ENCODE assay signal across 8 mouse cellular contexts in genomic region chr13:55516955-55517354, GRCm38 (mm10). TPM values are rescaled to one million over a fixed set of nuclear protein-coding genes. Genes with fewer than 3 reads are reported as not detected.
DNase-seq lines count a peak whose midpoint lies in the region; ATAC-seq and TF ChIP-seq lines count a peak whose summit lies in the region.
"Had no signal": no experiment of that assay in that cellular context is flagged by ENCODE, and none has a peak within 500 bp of the region (broad histone marks: within the 10 kb centered on the region; RNA-seq: fewer than 3 reads in every experiment).

No protein-coding gene starts in this region.

- no peak for ATAC-seq in Patski
- ATAC-seq in megakaryocyte-erythroid progenitor cell, adult 5-6 weeks (replicated peaks; ENCODE audit: low FRiP score, low TSS enrichment, poor library complexity, severe bottlenecking) = peak; percentile 51; the same call in 1 of the 2 replicates

- peaks cover 11% of the 10 kb centered on the region for H3K27me3 ChIP-seq in CH12.LX (replicated peaks)
- peaks cover 6% of the 10 kb centered on the region for H3K27me3 ChIP-seq in Patski

- no peak overlapping the region for H3K4me2 ChIP-seq in CH12.LX (ENCODE audit: insufficient read depth, low read depth, poor library complexity, severe bottlenecking)

- TF ChIP-seq CTCF in CH12.LX (conservative IDR thresholded peaks at IDR 0.05 in 1 of 2, IDR thresholded peaks at IDR 0.05 in 1 of 2; ENCODE audit: low read depth in 2 of 2, low read length in 2 of 2) (peak; percentile 78 to 92), Patski (IDR thresholded peaks at IDR 0.05) (no peak)

- H3K79me2 ChIP-seq in CH12.LX (replicated peaks; ENCODE audit: control insufficient read depth, extremely low read depth, insufficient read depth, poor library complexity, severe bottlenecking) = no peaks in the 10 kb centered on the region

- peaks cover 0 to 2% of the 10 kb centered on the region in 2 experiments for H3K36me3 ChIP-seq in CH12.LX (replicated peaks in 1 of 2; ENCODE audit: control insufficient read depth in 1 of 2, insufficient read depth in 1 of 2, low read length in 1 of 2)

- H3K9me3 ChIP-seq in CH12.LX (replicated peaks; ENCODE audit: low read length) = peaks cover 8% of the 10 kb centered on the region

- no peak overlapping the region for H3K9ac ChIP-seq in CH12.LX (ENCODE audit: insufficient read depth, low read depth)

- DNase-seq in CH12.LX (ENCODE audit: extremely low read depth) = peak; percentile 79
- DNase-seq in Patski (ENCODE audit: low read depth, low spot score) = peak; percentile 35
- DNase-seq in cerebellum, postnatal 14 days = peak; percentile 96 to 97
- DNase-seq in gastrocnemius, postnatal 4 days (ENCODE audit: low spot score in 2 of 2) = peak; percentile 75 to 89
- DNase-seq in layer of hippocampus, postnatal 14 days (ENCODE audit: low spot score in 2 of 2) = peak; percentile 87 to 90
- peak; percentile 71 to 77 for DNase-seq in spleen, postnatal 36 days (ENCODE audit: low spot score in 2 of 2)

- TF ChIP-seq EP300 in CH12.LX (IDR thresholded peaks at IDR 0.05; ENCODE audit: low read length) = no peak

- CTCF ChIA-PET in Patski (lab: Charles Lee) = interaction anchor here (0.9 to 1.7 kb wide), 3 partner anchors 47 to 109 kb away, joined by 3 to 5 read pairs (median 3); no protein-coding TSS in a partner anchor

- dilution Hi-C loops in CH12.LX (cut with MboI; ENCODE audit: extremely low pct_ligation_motif_present, extremely low pct_unique_long_range_greater_than_20kb, low sequenced_read_pairs) = no loop called here

- in situ Hi-C loops in CH12.LX (cut with MboI; ENCODE audit: low pct_ligation_motif_present, low pct_unique_long_range_greater_than_20kb, low sequenced_read_pairs) = loop anchor here (5.0 kb wide), 1 partner anchor 40 kb away; no protein-coding TSS in a partner anchor
- in situ Hi-C loops in Patski (cut with MboI; ENCODE audit: low pct_unique_long_range_greater_than_20kb) = loop anchor here (5.0 kb wide), 2 partner anchors 110 to 185 kb away; no protein-coding TSS in a partner anchor

- H3K27ac ChIP-seq in CH12.LX (ENCODE audit: insufficient read depth, low read depth) = no peak overlapping the region

- H3K4me3 ChIP-seq in CH12.LX (replicated peaks in 1 of 3; ENCODE audit: low read depth in 2 of 3, low read length in 2 of 3, poor library complexity in 1 of 3) = no peak overlapping the region
- H3K4me3 ChIP-seq: megakaryocyte, embryonic 14.5 days had no signal

- no peak for TF ChIP-seq POLR2A in CH12.LX (IDR thresholded peaks at IDR 0.05; ENCODE audit: low read depth, low read length)

- POLR2A ChIA-PET in Patski (lab: Charles Lee) = no interaction called here

- H3K4me1 ChIP-seq in CH12.LX (ENCODE audit: control insufficient read depth in 1 of 2, insufficient read depth in 2 of 2) = peaks cover 5 to 22% of the 10 kb centered on the region in 2 experiments

- peak; percentile 70 for TF ChIP-seq RAD21 in CH12.LX (IDR thresholded peaks at IDR 0.05; ENCODE audit: low read depth, low read length)

TF ChIP-seq in CH12.LX, 34 proteins besides CTCF, POLR2A, EP300 and RAD21:
- no peak for TF ChIP-seq HCFC1 (IDR thresholded peaks at IDR 0.05; ENCODE audit: low read depth, low read length)
- TF ChIP-seq TCF12 (IDR thresholded peaks at IDR 0.05; ENCODE audit: low read depth, low read length) = no peak
- TF ChIP-seq NELFE (IDR thresholded peaks at IDR 0.05; ENCODE audit: low read depth, low read length) = no peak
- TF ChIP-seq MAZ (IDR thresholded peaks at IDR 0.05; ENCODE audit: low read depth, low read length) = no peak
- 0 out of 2 replicates have a peak, but pooled peaks have one; percentile 2 for TF ChIP-seq ZC3H11A (IDR thresholded peaks at IDR 0.05; ENCODE audit: low read depth, low read length)
- peak; percentile 85 for TF ChIP-seq SMC3 (IDR thresholded peaks at IDR 0.05; ENCODE audit: low read depth, low read length)
- no peak for TF ChIP-seq KAT2A (IDR thresholded peaks at IDR 0.05; ENCODE audit: insufficient replicate concordance, low read length)
- TF ChIP-seq MYC (IDR thresholded peaks at IDR 0.05; ENCODE audit: low read depth, low read length) = peak; percentile 47; the same call in 1 of the 2 replicates
- TF ChIP-seq TBP (conservative IDR thresholded peaks at IDR 0.05; ENCODE audit: low read depth, low read length) = no peak

RNA-seq across cellular contexts. Expression of gene Pdlim7, which starts 3.5 kb away (rescaled TPM):
- 8.5 and 8.7 TPM in 2 replicates for total RNA-seq in CH12.LX (2012; rRNA removed)
- 6.6 and 11.2 TPM in 2 replicates for total RNA-seq in CH12.LX (2014; rRNA removed)
- 26.2 and 32.5 TPM in 2 replicates for polyA plus RNA-seq in CH12.LX (2012; ENCODE audit: insufficient read length, low read depth)
- 129 TPM for polyA plus RNA-seq in Patski (2021)
- 100 to 1,000 TPM; 304 to 308 TPM for total RNA-seq in gastrocnemius, postnatal 4 days (2021)
- 10 to 100 TPM; 69.4 to 78.9 TPM for total RNA-seq in layer of hippocampus, postnatal 14 days (2021)
- 11.5 and 13.2 TPM in 2 replicates for total RNA-seq in megakaryocyte-erythroid progenitor cell, adult 5-6 weeks (2014; fragmentation: Nextera tagmentation)
- 3.0 and 4.3 TPM in 2 replicates for total RNA-seq in megakaryocyte-erythroid progenitor cell, adult 5-6 weeks (2017)

RNA-seq across cellular contexts. Expression of gene Dok3, which starts 12.1 kb away (rescaled TPM):
- 38.4 and 38.8 TPM in 2 replicates for total RNA-seq in CH12.LX (2012; rRNA removed)
- total RNA-seq in CH12.LX (2014; rRNA removed) = 9.0 and 9.1 TPM in 2 replicates
- polyA plus RNA-seq in CH12.LX (2012; ENCODE audit: insufficient read length, low read depth) = 28.1 and 30.3 TPM in 2 replicates
- 1.5 TPM for polyA plus RNA-seq in Patski (2021)
- total RNA-seq in gastrocnemius, postnatal 4 days (2021) = 1 to 10 TPM; 3.1 to 3.3 TPM
- 1 to 10 TPM; 6.7 to 7.9 TPM for total RNA-seq in layer of hippocampus, postnatal 14 days (2021)
- total RNA-seq in megakaryocyte-erythroid progenitor cell, adult 5-6 weeks (2014; fragmentation: Nextera tagmentation) = 1.5 and 2.2 TPM in 2 replicates
- 1.8 and 2.9 TPM in 2 replicates for total RNA-seq in megakaryocyte-erythroid progenitor cell, adult 5-6 weeks (2017)

RNA-seq across cellular contexts. Expression of gene Ddx41, which starts 19.5 kb away (rescaled TPM):
- total RNA-seq in CH12.LX (2012; rRNA removed) (107 and 109 TPM in 2 replicates), CH12.LX (2014; rRNA removed) (56.6 and 59.9 TPM in 2 replicates)
- polyA plus RNA-seq in CH12.LX (2012; ENCODE audit: insufficient read length, low read depth) (95.3 and 107 TPM in 2 replicates), Patski (2021) (73.0 TPM)
- total RNA-seq in gastrocnemius, postnatal 4 days (2021) = 10 to 100 TPM; 19.9 to 20.9 TPM
- total RNA-seq in layer of hippocampus, postnatal 14 days (2021) = 10 to 100 TPM; 44.8 to 47.0 TPM
- 55.0 and 56.4 TPM in 2 replicates for total RNA-seq in megakaryocyte-erythroid progenitor cell, adult 5-6 weeks (2014; fragmentation: Nextera tagmentation)
- 58.9 and 64.3 TPM in 2 replicates for total RNA-seq in megakaryocyte-erythroid progenitor cell, adult 5-6 weeks (2017)

RNA-seq across cellular contexts. Expression of gene Dbn1, which starts 29.0 kb away (rescaled TPM):
- total RNA-seq in CH12.LX (2012; rRNA removed) (1.9 and 3.1 TPM in 2 replicates), CH12.LX (2014; rRNA removed) (0.09 and 0.12 TPM in 2 replicates)
- polyA plus RNA-seq in CH12.LX (2012; ENCODE audit: insufficient read length, low read depth) (0.59 and 0.72 TPM in 2 replicates), Patski (2021) (158 TPM)
- 100 to 1,000 TPM; 127 to 147 TPM for total RNA-seq in gastrocnemius, postnatal 4 days (2021)
- 100 to 1,000 TPM; 335 to 353 TPM for total RNA-seq in layer of hippocampus, postnatal 14 days (2021)
- 0.84 TPM in 1 of 2 replicates, not detected in the other for total RNA-seq in megakaryocyte-erythroid progenitor cell, adult 5-6 weeks (2014; fragmentation: Nextera tagmentation)
- 2.4 TPM in 1 of 2 replicates, not detected in the other for total RNA-seq in megakaryocyte-erythroid progenitor cell, adult 5-6 weeks (2017)

RNA-seq across cellular contexts. Expression of gene Prr7, which starts 52.9 kb away (rescaled TPM):
- total RNA-seq in CH12.LX (2012; rRNA removed) = 0.89 and 1.1 TPM in 2 replicates
- 0.60 and 0.69 TPM in 2 replicates for total RNA-seq in CH12.LX (2014; rRNA removed)
- 0.83 and 1.2 TPM in 2 replicates for polyA plus RNA-seq in CH12.LX (2012; ENCODE audit: insufficient read length, low read depth)
- 11.7 TPM for polyA plus RNA-seq in Patski (2021)
- total RNA-seq in gastrocnemius, postnatal 4 days (2021) = 1 to 10 TPM; 4.3 to 4.7 TPM
- 10 to 100 TPM; 89.9 to 92.7 TPM for total RNA-seq in layer of hippocampus, postnatal 14 days (2021)
- not detected in 2 replicates for total RNA-seq in megakaryocyte-erythroid progenitor cell, adult 5-6 weeks (2014; fragmentation: Nextera tagmentation)
- total RNA-seq in megakaryocyte-erythroid progenitor cell, adult 5-6 weeks (2017) = not detected in 2 replicates

Comparison
In these comparisons a context has a peak if more than half of its experiments do, and no peak if none do; other contexts are left out.
1. DNase-seq: peak in every context shown above with its lines; median percentile 96 in cerebellum, postnatal 14 days; 88 in layer of hippocampus, postnatal 14 days; 82 in gastrocnemius, postnatal 4 days; 79 in CH12.LX; 74 in spleen, postnatal 36 days; 35 in Patski.
2. RNA of gene Pdlim7, which starts 3.5 kb away (total RNA-seq): 304 to 308 TPM in gastrocnemius, postnatal 4 days and 69.4 to 78.9 TPM in layer of hippocampus, postnatal 14 days; 3.0 to 13.2 TPM in megakaryocyte-erythroid progenitor cell, adult 5-6 weeks and 6.6 to 11.2 TPM in CH12.LX; every median in the first group is over 4 times any median in the second.